Mouse (Mus musculus) hindbrain, embryonic 15.5 days (tissue): ENCODE measurements around the gene Bmp8b. TPM values are rescaled to one million over a fixed set of nuclear protein-coding genes. Genes with fewer than 3 reads are reported as not detected.
"Not testable (repeated sequence)": the region's sequence is repeated elsewhere in the genome, so short reads cannot be mapped to it uniquely, and the experiment has no call there.

Experiments
- ATAC-seq: fragments of 200-750 bp; cut with Nextera tagmentation; 2 replicates; pipeline ENCODE4 v1.8.0; 2017; ENCODE audit warnings: low read depth, moderate number of reproducible peaks, moderate TSS enrichment; ENCODE audit not compliant: low FRiP score
- H3K27ac ChIP-seq: fragments of 300-500 bp; sonication (generic); replicated peaks from 2 replicates; pipeline ENCODE4 v1.5.1; 2015; ENCODE audit warnings: mild to moderate bottlenecking, inconsistent platforms
- H3K27me3 ChIP-seq: fragments of 300-500 bp; sonication (generic); 2 replicates; pipeline ENCODE4 v1.6.1; 2015; ENCODE audit warnings: control low read depth, inconsistent platforms
- H3K36me3 ChIP-seq: fragments of 300-500 bp; sonication (generic); 2 replicates; pipeline ENCODE4 v1.6.1; 2015; ENCODE audit warnings: control low read depth, inconsistent platforms
- H3K4me1 ChIP-seq: fragments of 300-500 bp; sonication (generic); replicated peaks from 2 replicates; pipeline ENCODE4 v1.6.1; 2015; ENCODE audit warnings: control low read depth, inconsistent platforms
- H3K4me2 ChIP-seq: fragments of 300-500 bp; sonication (generic); 2 replicates; pipeline ENCODE4 v1.6.1; 2015; ENCODE audit warnings: moderate library complexity, mild to moderate bottlenecking, inconsistent platforms
- H3K4me3 ChIP-seq: fragments of 300-500 bp; sonication (generic); 2 replicates; pipeline ENCODE4 v1.5.1; 2015; ENCODE audit warnings: mild to moderate bottlenecking, inconsistent platforms
- H3K9ac ChIP-seq: fragments of 300-500 bp; sonication (generic); 2 replicates; pipeline ENCODE4 v1.6.1; 2015; ENCODE audit warnings: inconsistent platforms
- H3K9me3 ChIP-seq: fragments of 300-500 bp; sonication (generic); 2 replicates; pipeline ENCODE4 v1.6.1; 2016; ENCODE audit warnings: control low read depth, inconsistent platforms
- whole genome bisulfite sequencing: fragments of 180-500 bp; shearing (Covaris S2); methylation state at CpG from one replicate; pipeline ENCODE4 v1.1.7; 2015; 5-methylcytosine and 5-hydroxymethylcytosine counted together
- polyA plus RNA-seq: library from polyadenylated mRNA; unstranded; fragments of >200 nt; fragmentation: Nextera tagmentation; extraction: Ambion mirVana; gene quantifications from 2 replicates; pipeline ENCODE4 v1.2.1, GENCODE M21; 2015

Bmp8b gene
- polyA plus RNA-seq, 1 experiment from 2014 or later = 0.34 TPM

- not testable (repeated sequence) for H3K4me3 ChIP-seq, H3K27me3 ChIP-seq, H3K36me3 ChIP-seq, H3K27ac ChIP-seq, H3K9ac ChIP-seq, ATAC-seq, H3K4me2 ChIP-seq, H3K4me1 ChIP-seq, H3K9me3 ChIP-seq
- WGBS = 78% methylated on average over 4 of the region's 4 CpGs
These were observed 9.7 kb downstream of the Bmp8b start for GRCm38 (mm10) chr4:123114651-123115050.

GRCm38 (mm10) chr4:123116011-123116410 is 11.0 kb downstream of the Bmp8b start, which contains the start of gene Oxct2b:
Gene Oxct2b (plus strand): TSS chr4:123116266.
- ATAC-seq = peak; percentile 51
- Histone ChIP-seq H3K27ac (no peak within 1 kb of the TSS), H3K4me2 (peak within 1 kb of the TSS; percentile 69), H3K4me3 (peak within 1 kb of the TSS; percentile 42), H3K4me1 (peaks cover 6% of the 10 kb centered on the region; the same call in 1 of the 2 replicates), H3K36me3 (no peaks in the 10 kb centered on the region), H3K9ac (peak within 1 kb of the TSS; percentile 49), H3K27me3 (no peaks in the 10 kb centered on the region), H3K9me3 (no peaks in the 10 kb centered on the region)
- 14% methylated on average over 22 of the region's 22 CpGs for WGBS

GRCm38 (mm10) chr4:123116640-123117039 is 11.7 kb downstream of the Bmp8b start:
- H3K27me3 ChIP-seq, H3K36me3 ChIP-seq, H3K9me3 ChIP-seq, H3K9ac ChIP-seq, H3K27ac ChIP-seq, H3K4me1 ChIP-seq: not testable (repeated sequence)
- 25% methylated on average over 30 of the region's 42 CpGs for WGBS
- H3K4me3 ChIP-seq = peak overlapping the region; percentile 42
- ATAC-seq = peak; percentile 83
- H3K4me2 ChIP-seq = peak overlapping the region; percentile 69

- ATAC-seq = no peak
- 84% methylated on average over 2 of the region's 2 CpGs for whole genome bisulfite sequencing
- H3K4me1 ChIP-seq = no peaks in the 10 kb centered on the region; the same call in 1 of the 2 replicates
These were observed 16.3 kb downstream of the Bmp8b start for GRCm38 (mm10) chr4:123121286-123121685.

GRCm38 (mm10) chr4:123126626-123127025 is 21.7 kb downstream of the Bmp8b start:
- WGBS = 93% methylated on average over 7 of the region's 7 CpGs
- Histone ChIP-seq H3K9ac (no peak overlapping the region), H3K4me3 (no peak overlapping the region), H3K27ac (no peak overlapping the region), H3K36me3 (peaks cover 52% of the 10 kb centered on the region), H3K9me3 (no peaks in the 10 kb centered on the region), H3K27me3 (no peaks in the 10 kb centered on the region), H3K4me2 (no peak overlapping the region), H3K4me1 (no peaks in the 10 kb centered on the region)
- no peak for ATAC-seq

More at GRCm38 (mm10) chr4:123121286-123121685, 16.3 kb downstream of the Bmp8b start:
- H3K27me3 ChIP-seq = no peaks in the 10 kb centered on the region
- H3K36me3 ChIP-seq = peaks cover 7% of the 10 kb centered on the region
- no peak overlapping the region for H3K9ac ChIP-seq
- no peak overlapping the region for H3K4me2 ChIP-seq
- H3K27ac ChIP-seq = no peak overlapping the region
- no peaks in the 10 kb centered on the region for H3K9me3 ChIP-seq
- no peak overlapping the region for H3K4me3 ChIP-seq

GRCm38 (mm10) chr4:123127051-123127450 is 22.1 kb downstream of the Bmp8b start:
- no peaks in the 10 kb centered on the region for H3K27me3 ChIP-seq
- H3K27ac ChIP-seq = no peak overlapping the region
- H3K36me3 ChIP-seq = peaks cover 56% of the 10 kb centered on the region
- no peaks in the 10 kb centered on the region for H3K9me3 ChIP-seq
- no peak for ATAC-seq
- no peak overlapping the region for H3K9ac ChIP-seq
- no peak overlapping the region for H3K4me3 ChIP-seq
- 87% methylated on average over 4 of the region's 4 CpGs for WGBS
- H3K4me1 ChIP-seq = no peaks in the 10 kb centered on the region
- no peak overlapping the region for H3K4me2 ChIP-seq

- no peak for ATAC-seq
- Histone ChIP-seq H3K27me3 (no peaks in the 10 kb centered on the region), H3K4me1 (peaks cover 22% of the 10 kb centered on the region), H3K4me3 (no peak overlapping the region), H3K36me3 (peaks cover 34% of the 10 kb centered on the region), H3K9ac (no peak overlapping the region), H3K4me2 (no peak overlapping the region), H3K27ac (no peak overlapping the region), H3K9me3 (no peaks in the 10 kb centered on the region)
- WGBS = 87% methylated on average over 3 of the region's 3 CpGs
These were observed 32.6 kb downstream of the Bmp8b start for GRCm38 (mm10) chr4:123137551-123137950.

- peak within 1 kb of the TSS; percentile 51 for H3K9ac ChIP-seq
- peak; percentile 98 for ATAC-seq
- under 1% methylated on average over 34 of the region's 34 CpGs for WGBS
- H3K9me3 ChIP-seq = no peaks in the 10 kb centered on the region
- peak within 1 kb of the TSS; percentile 71 for H3K4me3 ChIP-seq
- peak within 1 kb of the TSS; percentile 91 for H3K4me2 ChIP-seq
- peaks cover 17% of the 10 kb centered on the region for H3K36me3 ChIP-seq
- H3K27ac ChIP-seq = peak within 1 kb of the TSS; percentile 87
- no peaks in the 10 kb centered on the region for H3K27me3 ChIP-seq
- H3K4me1 ChIP-seq = peaks cover 22% of the 10 kb centered on the region
These were observed 34.7 kb downstream of the Bmp8b start, which contains the start of gene Ppie for GRCm38 (mm10) chr4:123139513-123140154. Gene Ppie (minus strand): TSS chr4:123139951.

GRCm38 (mm10) chr4:123147446-123148150 is 42.6 kb downstream of the Bmp8b start:
- Histone ChIP-seq H3K4me1 (no peaks in the 10 kb centered on the region), H3K9ac (no peak overlapping the region), H3K4me2 (no peak overlapping the region), H3K27ac (no peak overlapping the region), H3K27me3 (no peaks in the 10 kb centered on the region; the same call in 1 of the 2 replicates), H3K9me3 (no peaks in the 10 kb centered on the region), H3K36me3 (no peaks in the 10 kb centered on the region), H3K4me3 (no peak overlapping the region)
- ATAC-seq = no peak
- WGBS = 83% methylated on average over 5 of the region's 5 CpGs

- H3K9me3 ChIP-seq = no peaks in the 10 kb centered on the region
- no peaks in the 10 kb centered on the region for H3K4me1 ChIP-seq
- 73% methylated on average over 4 of the region's 4 CpGs for WGBS
- H3K9ac ChIP-seq = no peak overlapping the region
- no peak overlapping the region for H3K27ac ChIP-seq
- ATAC-seq = no peak
- H3K36me3 ChIP-seq = no peaks in the 10 kb centered on the region
- no peaks in the 10 kb centered on the region; the same call in 1 of the 2 replicates for H3K27me3 ChIP-seq
- H3K4me2 ChIP-seq = no peak overlapping the region
- H3K4me3 ChIP-seq = no peak overlapping the region
These were observed 47.0 kb downstream of the Bmp8b start for GRCm38 (mm10) chr4:123152003-123152402.

- 40% methylated on average over 5 of the region's 5 CpGs for WGBS
- H3K27ac ChIP-seq = no peak overlapping the region
- H3K4me2 ChIP-seq = no peak overlapping the region
- H3K4me3 ChIP-seq = no peak overlapping the region
- no peaks in the 10 kb centered on the region for H3K9me3 ChIP-seq
- H3K4me1 ChIP-seq = no peaks in the 10 kb centered on the region
- no peaks in the 10 kb centered on the region for H3K36me3 ChIP-seq
- no peak for ATAC-seq
- H3K27me3 ChIP-seq = no peaks in the 10 kb centered on the region; the same call in 1 of the 2 replicates
- no peak overlapping the region for H3K9ac ChIP-seq
These were observed 48.0 kb downstream of the Bmp8b start for GRCm38 (mm10) chr4:123152976-123153375.

GRCm38 (mm10) chr4:123155004-123155403 is 50.0 kb downstream of the Bmp8b start:
- H3K9me3 ChIP-seq = no peaks in the 10 kb centered on the region

More at GRCm38 (mm10) chr4:123155004-123155403, 50.0 kb downstream of the Bmp8b start:
- H3K27me3 ChIP-seq = no peaks in the 10 kb centered on the region
- H3K4me2 ChIP-seq = no peak overlapping the region
- H3K4me1 ChIP-seq = no peaks in the 10 kb centered on the region
- peak; percentile 48; the same call in 1 of the 2 replicates for ATAC-seq
- no peak overlapping the region for H3K4me3 ChIP-seq
- 26% methylated on average over 4 of the region's 4 CpGs for WGBS
- H3K36me3 ChIP-seq = no peaks in the 10 kb centered on the region
- H3K9ac ChIP-seq = no peak overlapping the region
- H3K27ac ChIP-seq = no peak overlapping the region
